Mouse (Mus musculus) retina, adult 2 months (tissue): ENCODE data around the gene Tnni2.
"Not testable (repeated sequence)": the region's sequence is repeated elsewhere in the genome, so short reads cannot be mapped to it uniquely, and the experiment has no call there.

Experiments used
- DNase-seq: peaks from one replicate; pipeline ENCODE4 v3.0.0-alpha.2; 2012; ENCODE audit warnings: low read depth, low spot score

Gene Tnni2

GRCm38 (mm10) chr7:142441585-142441984 is at the start of gene Tnni2:
Gene Tnni2 (plus strand): TSS chr7:142441808.
- DNase-seq = no peak

- DNase-seq = no peak
Measured at GRCm38 (mm10) chr7:142393191-142393590, 48.4 kb upstream of the Tnni2 start.

GRCm38 (mm10) chr7:142394261-142395190 is 47.1 kb upstream of the Tnni2 start:
- no peak for DNase-seq

- no peak for DNase-seq
Measured at GRCm38 (mm10) chr7:142395472-142395871, 46.1 kb upstream of the Tnni2 start.

- no peak for DNase-seq
Measured at GRCm38 (mm10) chr7:142396611-142397010, 45.0 kb upstream of the Tnni2 start.

GRCm38 (mm10) chr7:142398052-142398451 is 43.6 kb upstream of the Tnni2 start:
- no peak for DNase-seq

GRCm38 (mm10) chr7:142399250-142399649 is 42.4 kb upstream of the Tnni2 start:
- no peak for DNase-seq

- DNase-seq = no peak
Measured at GRCm38 (mm10) chr7:142400112-142400749, 41.4 kb upstream of the Tnni2 start.

GRCm38 (mm10) chr7:142400750-142401142 is 40.9 kb upstream of the Tnni2 start:
- DNase-seq = peak; percentile 20

GRCm38 (mm10) chr7:142403591-142403990 is 38.0 kb upstream of the Tnni2 start:
- no peak for DNase-seq

- not testable (repeated sequence) for DNase-seq
Measured at GRCm38 (mm10) chr7:142405134-142405533, 36.5 kb upstream of the Tnni2 start.

GRCm38 (mm10) chr7:142407935-142408334 is 33.7 kb upstream of the Tnni2 start:
- no peak for DNase-seq

- no peak for DNase-seq
Measured at GRCm38 (mm10) chr7:142408686-142409085, 32.9 kb upstream of the Tnni2 start.

- no peak for DNase-seq
Measured at GRCm38 (mm10) chr7:142409603-142410002, 32.0 kb upstream of the Tnni2 start.

- DNase-seq = no peak
Measured at GRCm38 (mm10) chr7:142413285-142413684, 28.3 kb upstream of the Tnni2 start.

GRCm38 (mm10) chr7:142415314-142415713 is 26.3 kb upstream of the Tnni2 start:
- DNase-seq = no peak

GRCm38 (mm10) chr7:142416225-142416624 is 25.4 kb upstream of the Tnni2 start:
- DNase-seq = no peak

- DNase-seq = no peak
Measured at GRCm38 (mm10) chr7:142418027-142418426, 23.6 kb upstream of the Tnni2 start.

GRCm38 (mm10) chr7:142418679-142419078 is 22.9 kb upstream of the Tnni2 start:
- DNase-seq = no peak

GRCm38 (mm10) chr7:142419887-142420286 is 21.7 kb upstream of the Tnni2 start:
- no peak for DNase-seq

- DNase-seq = no peak
Measured at GRCm38 (mm10) chr7:142421826-142422225, 19.8 kb upstream of the Tnni2 start.

GRCm38 (mm10) chr7:142425641-142426213 is 15.9 kb upstream of the Tnni2 start:
- peak; percentile 11 for DNase-seq
